Mouse (Mus musculus) layer of hippocampus, adult 9-11 months (tissue): Measurements from ENCODE around the gene Cep68.
A peak's percentile ranks its signal among the peaks of the same experiment; 100 is the strongest.

ENCODE experiments used
- DNase-seq: peaks from one replicate; pipeline ENCODE4 v3.0.0; 2022

Gene Cep68

GRCm38 (mm10) chr11:20249296-20250110, at the start of gene Cep68:
Cep68 (minus strand) TSS chr11:20249429.
- DNase-seq = peak; percentile 97

GRCm38 (mm10) chr11:20284463-20284862, 35.2 kb upstream of the Cep68 start:
- no peak for DNase-seq

GRCm38 (mm10) chr11:20282601-20283219, 33.5 kb upstream of the Cep68 start:
- DNase-seq = no peak

GRCm38 (mm10) chr11:20280982-20281381, 31.8 kb upstream of the Cep68 start:
- no peak for DNase-seq

GRCm38 (mm10) chr11:20278702-20279101, 29.5 kb upstream of the Cep68 start:
- no peak for DNase-seq

GRCm38 (mm10) chr11:20277106-20277505, 27.9 kb upstream of the Cep68 start:
- no peak for DNase-seq

GRCm38 (mm10) chr11:20275974-20276373, 26.7 kb upstream of the Cep68 start:
- no peak for DNase-seq

- DNase-seq = no peak
Measured at GRCm38 (mm10) chr11:20269885-20270284, 20.7 kb upstream of the Cep68 start.

GRCm38 (mm10) chr11:20262628-20263380, 13.6 kb upstream of the Cep68 start:
- no peak for DNase-seq

GRCm38 (mm10) chr11:20254791-20255190, 5.6 kb upstream of the Cep68 start:
- DNase-seq = no peak

- no peak for DNase-seq
Measured at GRCm38 (mm10) chr11:20253088-20253487, 3.9 kb upstream of the Cep68 start.

GRCm38 (mm10) chr11:20250476-20251178, 1.4 kb upstream of the Cep68 start:
- DNase-seq = no peak

- DNase-seq = no peak
Measured at GRCm38 (mm10) chr11:20248840-20249239, 389 bp downstream of the Cep68 start.

- no peak for DNase-seq
Measured at GRCm38 (mm10) chr11:20248277-20248676, 952 bp downstream of the Cep68 start.

GRCm38 (mm10) chr11:20247146-20247855, 1.9 kb downstream of the Cep68 start:
- no peak for DNase-seq

- no peak for DNase-seq
Measured at GRCm38 (mm10) chr11:20246616-20247015, 2.6 kb downstream of the Cep68 start.

- no peak for DNase-seq
Measured at GRCm38 (mm10) chr11:20245316-20245715, 3.9 kb downstream of the Cep68 start.

- DNase-seq = no peak
Measured at GRCm38 (mm10) chr11:20244336-20245290, 4.6 kb downstream of the Cep68 start.

GRCm38 (mm10) chr11:20243214-20243913, 5.9 kb downstream of the Cep68 start:
- no peak for DNase-seq

GRCm38 (mm10) chr11:20242366-20243056, 6.7 kb downstream of the Cep68 start:
- no peak for DNase-seq
